Mouse (Mus musculus) forebrain, embryonic 15.5 days (tissue): ENCODE data around the gene Tmtc1. TPM values are rescaled to one million over a fixed set of nuclear protein-coding genes. Genes with fewer than 3 reads are reported as not detected.
A peak's percentile ranks its signal among the peaks of the same experiment; 100 is the strongest.

Experiments
- ATAC-seq: fragments of 200-750 bp; cut with Nextera tagmentation; replicated peaks from 2 replicates; pipeline ENCODE4 v1.8.0; 2017; ENCODE audit warnings: mild to moderate bottlenecking, moderate TSS enrichment, moderate library complexity
- H3K27ac ChIP-seq: fragments of 300-500 bp; sonication (generic); replicated peaks from 2 replicates; pipeline ENCODE4 v1.5.1; 2015; ENCODE audit warnings: mild to moderate bottlenecking, inconsistent platforms
- H3K27me3 ChIP-seq: fragments of 300-500 bp; sonication (generic); 2 replicates; pipeline ENCODE4 v1.6.1; 2015; ENCODE audit warnings: inconsistent platforms
- H3K36me3 ChIP-seq: fragments of 300-500 bp; sonication (generic); 2 replicates; pipeline ENCODE4 v1.6.1; 2015; ENCODE audit warnings: mild to moderate bottlenecking, inconsistent platforms
- H3K4me1 ChIP-seq: fragments of 300-500 bp; sonication (generic); 2 replicates; pipeline ENCODE4 v1.6.1; 2015; ENCODE audit warnings: inconsistent platforms
- H3K4me2 ChIP-seq: fragments of 300-500 bp; sonication (generic); replicated peaks from 2 replicates; pipeline ENCODE4 v1.6.1; 2015; ENCODE audit warnings: mild to moderate bottlenecking, inconsistent platforms
- H3K4me3 ChIP-seq: fragments of 300-500 bp; sonication (generic); 2 replicates; pipeline ENCODE4 v1.5.1; 2015; ENCODE audit warnings: mild to moderate bottlenecking, inconsistent platforms
- H3K9ac ChIP-seq: fragments of 300-500 bp; sonication (generic); replicated peaks from 2 replicates; pipeline ENCODE4 v1.6.1; 2015; ENCODE audit warnings: mild to moderate bottlenecking, inconsistent platforms
- H3K9me3 ChIP-seq: fragments of 300-500 bp; sonication (generic); 2 replicates; pipeline ENCODE4 v1.6.1; 2016; ENCODE audit warnings: inconsistent platforms
- WGBS: fragments of 180-500 bp; shearing (Covaris S2); methylation state at CpG from one replicate; pipeline ENCODE4 v1.1.7; 2015; ENCODE audit warnings: mixed read lengths; 5-methylcytosine and 5-hydroxymethylcytosine counted together
- polyA plus RNA-seq: library from polyadenylated mRNA; unstranded; fragments of >200 nt; fragmentation: Nextera tagmentation; extraction: Ambion mirVana; gene quantifications from 2 replicates; pipeline ENCODE4 v1.2.1, GENCODE M21; 2015

Tmtc1 gene
- polyA plus RNA-seq, 1 experiment from 2014 or later = 2.6 TPM

- H3K4me2 ChIP-seq = no peak overlapping the region
- H3K27me3 ChIP-seq = no peaks in the 10 kb centered on the region
- H3K9ac ChIP-seq = no peak overlapping the region
- H3K9me3 ChIP-seq = peaks cover 3% of the 10 kb centered on the region; the same call in 1 of the 2 replicates
- no peak overlapping the region for H3K27ac ChIP-seq
- WGBS = 62% methylated on average over 2 of the region's 2 CpGs
- 0 out of 2 replicates have a peak, but pooled peaks have one; percentile 23 for ATAC-seq
- no peaks in the 10 kb centered on the region for H3K36me3 ChIP-seq
- H3K4me1 ChIP-seq = no peaks in the 10 kb centered on the region
- no peak overlapping the region for H3K4me3 ChIP-seq
Observed at GRCm38 (mm10) chr6:148454740-148455139, 10.6 kb upstream of the Tmtc1 start.

GRCm38 (mm10) chr6:148448151-148448550 lies 4.0 kb upstream of the Tmtc1 start:
- Histone ChIP-seq H3K36me3 (no peaks in the 10 kb centered on the region), H3K27ac (no peak overlapping the region), H3K4me1 (peaks cover 6% of the 10 kb centered on the region), H3K9ac (no peak overlapping the region), H3K27me3 (no peaks in the 10 kb centered on the region), H3K4me2 (no peak overlapping the region), H3K9me3 (no peaks in the 10 kb centered on the region), H3K4me3 (no peak overlapping the region)
- ATAC-seq = no peak
- 63% methylated on average over 3 of the region's 3 CpGs for WGBS

GRCm38 (mm10) chr6:148446113-148446512 lies 1.9 kb upstream of the Tmtc1 start:
- Histone ChIP-seq H3K27ac (no peak overlapping the region), H3K4me2 (no peak overlapping the region), H3K9ac (no peak overlapping the region), H3K9me3 (no peaks in the 10 kb centered on the region), H3K36me3 (no peaks in the 10 kb centered on the region), H3K4me1 (peaks cover 21% of the 10 kb centered on the region), H3K27me3 (peaks cover 8% of the 10 kb centered on the region), H3K4me3 (no peak overlapping the region)
- 63% methylated on average over 3 of the region's 3 CpGs for WGBS
- no peak for ATAC-seq

- H3K27me3 ChIP-seq = peaks cover 13% of the 10 kb centered on the region
- WGBS = 1% methylated on average over 9 of the region's 9 CpGs
Observed at GRCm38 (mm10) chr6:148444796-148445195, 607 bp upstream of the Tmtc1 start.

GRCm38 (mm10) chr6:148443291-148443725 lies 881 bp downstream of the Tmtc1 start:
- H3K27me3 ChIP-seq = peaks cover 13% of the 10 kb centered on the region
- WGBS = 3% methylated on average over 15 of the region's 15 CpGs
- H3K36me3 ChIP-seq = no peaks in the 10 kb centered on the region
- 0 out of 2 replicates have a peak overlapping the region, but pooled peaks have one; percentile 5 for H3K27ac ChIP-seq
- H3K9ac ChIP-seq = peak overlapping the region; percentile 57
- peak overlapping the region; percentile 92 for H3K4me2 ChIP-seq
- H3K4me3 ChIP-seq = peak overlapping the region; percentile 61
- H3K9me3 ChIP-seq = no peaks in the 10 kb centered on the region
- no peak; the same call in 1 of the 2 replicates for ATAC-seq
- peaks cover 21% of the 10 kb centered on the region for H3K4me1 ChIP-seq

More at GRCm38 (mm10) chr6:148444796-148445195, 607 bp upstream of the Tmtc1 start:
- peak overlapping the region; percentile 61 for H3K4me3 ChIP-seq
- no peak overlapping the region for H3K27ac ChIP-seq
- H3K4me1 ChIP-seq = peaks cover 21% of the 10 kb centered on the region
- ATAC-seq = no peak
- no peaks in the 10 kb centered on the region for H3K9me3 ChIP-seq
- peak overlapping the region; percentile 92 for H3K4me2 ChIP-seq
- H3K36me3 ChIP-seq = no peaks in the 10 kb centered on the region
- peak overlapping the region; percentile 57 for H3K9ac ChIP-seq

- Histone ChIP-seq H3K9ac (peak overlapping the region; percentile 57), H3K27me3 (peaks cover 13% of the 10 kb centered on the region), H3K27ac (peak overlapping the region; percentile 5; the same call in 1 of the 2 replicates), H3K9me3 (no peaks in the 10 kb centered on the region), H3K4me3 (peak overlapping the region; percentile 61), H3K4me2 (peak overlapping the region; percentile 92), H3K4me1 (peaks cover 21% of the 10 kb centered on the region), H3K36me3 (no peaks in the 10 kb centered on the region)
- WGBS = under 1% methylated on average over 27 of the region's 27 CpGs
- ATAC-seq = peak; percentile 25
Observed at GRCm38 (mm10) chr6:148442671-148443290, 1.4 kb downstream of the Tmtc1 start.

GRCm38 (mm10) chr6:148441871-148442270 lies 2.3 kb downstream of the Tmtc1 start:
- Histone ChIP-seq H3K27ac (no peak overlapping the region), H3K9me3 (no peaks in the 10 kb centered on the region), H3K4me3 (peak overlapping the region; percentile 61), H3K4me1 (peaks cover 21% of the 10 kb centered on the region), H3K36me3 (no peaks in the 10 kb centered on the region), H3K4me2 (peak overlapping the region; percentile 92), H3K9ac (no peak overlapping the region), H3K27me3 (peaks cover 13% of the 10 kb centered on the region)
- ATAC-seq = no peak
- 7% methylated on average over 5 of the region's 5 CpGs for WGBS

- no peak for ATAC-seq
- Histone ChIP-seq H3K9me3 (no peaks in the 10 kb centered on the region), H3K36me3 (no peaks in the 10 kb centered on the region), H3K27me3 (peaks cover 13% of the 10 kb centered on the region), H3K4me3 (no peak overlapping the region), H3K9ac (no peak overlapping the region), H3K27ac (no peak overlapping the region), H3K4me1 (peaks cover 21% of the 10 kb centered on the region), H3K4me2 (no peak overlapping the region)
- WGBS = 70% methylated on average over 4 of the region's 4 CpGs
Observed at GRCm38 (mm10) chr6:148439101-148439500, 5.1 kb downstream of the Tmtc1 start.

- Histone ChIP-seq H3K9ac (no peak overlapping the region), H3K27me3 (peaks cover 13% of the 10 kb centered on the region), H3K4me3 (no peak overlapping the region), H3K27ac (no peak overlapping the region), H3K9me3 (no peaks in the 10 kb centered on the region), H3K4me2 (no peak overlapping the region), H3K36me3 (no peaks in the 10 kb centered on the region), H3K4me1 (peaks cover 9% of the 10 kb centered on the region)
- 96% methylated on average over 1 of the region's 1 CpGs for WGBS
- ATAC-seq = no peak
Observed at GRCm38 (mm10) chr6:148437565-148437964, 6.6 kb downstream of the Tmtc1 start.

- Histone ChIP-seq H3K4me1 (no peaks in the 10 kb centered on the region), H3K36me3 (no peaks in the 10 kb centered on the region), H3K4me2 (no peak overlapping the region), H3K9ac (no peak overlapping the region), H3K4me3 (no peak overlapping the region), H3K27me3 (peaks cover 9% of the 10 kb centered on the region; the same call in 1 of the 2 replicates), H3K9me3 (no peaks in the 10 kb centered on the region), H3K27ac (no peak overlapping the region)
- no peak for ATAC-seq
- 86% methylated on average over 7 of the region's 7 CpGs for WGBS
Observed at GRCm38 (mm10) chr6:148436441-148437001, 7.7 kb downstream of the Tmtc1 start.

- H3K9me3 ChIP-seq = no peaks in the 10 kb centered on the region
- ATAC-seq = no peak; the same call in 1 of the 2 replicates
- H3K27ac ChIP-seq = no peak overlapping the region
- H3K4me1 ChIP-seq = peaks cover 8% of the 10 kb centered on the region; the same call in 1 of the 2 replicates
- no peaks in the 10 kb centered on the region for H3K27me3 ChIP-seq
- no peaks in the 10 kb centered on the region for H3K36me3 ChIP-seq
- 48% methylated on average over 7 of the region's 7 CpGs for WGBS
- no peak overlapping the region for H3K4me3 ChIP-seq
- no peak overlapping the region for H3K9ac ChIP-seq
- no peak overlapping the region for H3K4me2 ChIP-seq
Observed at GRCm38 (mm10) chr6:148421577-148421976, 22.6 kb downstream of the Tmtc1 start.

- no peaks in the 10 kb centered on the region for H3K27me3 ChIP-seq
- no peak overlapping the region for H3K27ac ChIP-seq
- H3K9ac ChIP-seq = no peak overlapping the region
- 85% methylated on average over 6 of the region's 6 CpGs for WGBS
- ATAC-seq = no peak
- H3K4me3 ChIP-seq = no peak overlapping the region
- no peaks in the 10 kb centered on the region for H3K9me3 ChIP-seq
- no peak overlapping the region for H3K4me2 ChIP-seq
- H3K36me3 ChIP-seq = no peaks in the 10 kb centered on the region
- H3K4me1 ChIP-seq = peaks cover 8% of the 10 kb centered on the region; the same call in 1 of the 2 replicates
Observed at GRCm38 (mm10) chr6:148420387-148420786, 23.8 kb downstream of the Tmtc1 start.
